Mouse (Mus musculus): ENCODE data around the gene Ccl17. TPM values are rescaled to one million over a fixed set of nuclear protein-coding genes. Genes with fewer than 3 reads are reported as not detected.
A peak's percentile ranks its signal among the peaks of the same experiment; 100 is the strongest.

Ccl17 gene
- polyA plus RNA-seq (2014; fragmentation: Nextera tagmentation; extraction: Ambion mirVana) = not detected in 2 replicates

DNA sequence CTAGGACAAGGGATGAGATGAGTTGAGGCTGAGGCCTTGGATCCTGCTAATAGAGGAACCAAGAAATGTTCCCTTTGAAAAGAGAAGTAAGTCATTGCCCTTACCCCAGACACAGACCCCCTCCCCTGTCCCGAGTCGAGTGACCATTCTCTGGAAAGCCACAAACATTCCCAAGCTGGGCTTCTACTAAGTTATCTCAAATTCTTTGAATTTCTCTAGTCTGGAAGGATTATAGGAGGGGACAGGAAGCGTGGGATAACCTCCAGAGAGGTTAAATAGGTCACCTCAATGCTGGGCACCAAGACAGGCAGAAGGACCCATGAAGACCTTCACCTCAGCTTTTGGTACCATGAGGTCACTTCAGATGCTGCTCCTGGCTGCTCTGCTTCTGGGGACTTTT is at the start of gene Ccl17:
TSS of gene Ccl17 (plus strand) at position 301 of the 400 bp plus-strand sequence.
- WGBS = 78% methylated on average over 3 of the region's 3 CpGs
- Histone ChIP-seq H3K27ac (ENCODE audit: low read depth, low read length) (no peak within 1 kb of the TSS), H3K4me2 (no peak within 1 kb of the TSS), H3K36me3 (ENCODE audit: control insufficient read depth, insufficient read depth, low read length) (no peaks in the 10 kb centered on the region), H3K4me3 (ENCODE audit: low read depth, low read length) (no peak within 1 kb of the TSS), H3K4me1 (ENCODE audit: control insufficient read depth, insufficient read depth, low read length) (peaks cover 2% of the 10 kb centered on the region), H3K27me3 (ENCODE audit: control insufficient read depth, insufficient read depth, low read length) (no peaks in the 10 kb centered on the region), H3K9ac (ENCODE audit: low read length) (no peak within 1 kb of the TSS), H3K9me3 (ENCODE audit: control insufficient read depth, low read length) (no peaks in the 10 kb centered on the region)
- DNase-seq (ENCODE audit: low spot score, missing footprints) (no peak), ATAC-seq (ENCODE audit: low FRiP score) (no peak)

DNA sequence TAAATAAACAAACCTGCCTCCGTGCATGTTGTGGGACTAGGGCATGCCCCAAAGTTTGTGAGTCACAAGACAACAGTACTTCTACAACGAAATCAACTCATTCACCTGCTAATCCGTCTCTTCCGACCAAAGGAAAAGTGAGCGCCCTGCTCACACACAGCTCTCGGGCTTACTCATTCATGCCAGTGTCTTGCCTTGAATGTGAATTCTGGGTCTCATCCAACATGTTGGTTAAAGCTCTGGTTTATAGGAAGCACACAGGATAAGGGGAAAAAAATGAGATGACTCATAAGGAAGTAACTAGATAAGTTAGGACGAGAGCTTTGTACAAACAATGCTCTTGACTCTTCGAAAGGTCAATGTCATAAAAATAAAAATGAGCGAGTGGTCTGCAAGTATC is 43.2 kb upstream of the Ccl17 start:
- no peaks in the 10 kb centered on the region for H3K9me3 ChIP-seq (ENCODE audit: control insufficient read depth, low read length)
- no peak for DNase-seq (ENCODE audit: low spot score, missing footprints)
- no peaks in the 10 kb centered on the region for H3K36me3 ChIP-seq (ENCODE audit: control insufficient read depth, insufficient read depth, low read length)
- H3K9ac ChIP-seq (ENCODE audit: low read length) = no peak overlapping the region
- H3K4me3 ChIP-seq (ENCODE audit: low read depth, low read length) = no peak overlapping the region
- H3K27me3 ChIP-seq (ENCODE audit: control insufficient read depth, insufficient read depth, low read length) = peaks cover 6% of the 10 kb centered on the region
- 87% methylated on average over 9 of the region's 9 CpGs for WGBS
- H3K4me2 ChIP-seq = no peak overlapping the region
- no peak overlapping the region for H3K27ac ChIP-seq (ENCODE audit: low read depth, low read length)
- ATAC-seq (ENCODE audit: low FRiP score) = no peak
- peaks cover 10% of the 10 kb centered on the region for H3K4me1 ChIP-seq (ENCODE audit: control insufficient read depth, insufficient read depth, low read length)

DNA sequence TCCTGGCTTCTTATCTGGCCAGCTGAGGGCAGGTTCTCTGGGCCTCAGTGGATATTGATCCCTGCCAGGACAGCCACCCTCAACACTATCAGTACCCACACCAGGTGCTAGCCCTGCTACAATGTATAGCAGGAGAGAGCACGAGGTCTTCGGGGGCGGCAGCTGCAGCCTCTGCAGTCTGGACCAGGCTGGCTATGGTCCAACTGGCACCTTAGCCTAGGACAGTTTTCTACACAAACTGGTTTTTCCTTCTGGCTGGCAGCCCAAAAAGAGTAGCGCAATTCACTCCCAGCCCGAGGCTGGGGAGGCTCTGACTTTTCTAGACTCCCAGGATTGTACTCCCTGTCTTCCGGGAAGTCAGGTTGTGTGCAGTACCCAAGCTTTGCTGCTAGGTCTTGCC is 39.3 kb upstream of the Ccl17 start:
- H3K27ac ChIP-seq (ENCODE audit: low read depth, low read length) = no peak overlapping the region
- no peaks in the 10 kb centered on the region for H3K9me3 ChIP-seq (ENCODE audit: control insufficient read depth, low read length)
- H3K4me2 ChIP-seq = no peak overlapping the region
- ATAC-seq (ENCODE audit: low FRiP score) = no peak
- no peaks in the 10 kb centered on the region for H3K36me3 ChIP-seq (ENCODE audit: control insufficient read depth, insufficient read depth, low read length)
- no peak overlapping the region for H3K4me3 ChIP-seq (ENCODE audit: low read depth, low read length)
- WGBS = 71% methylated on average over 6 of the region's 6 CpGs
- no peak for DNase-seq (ENCODE audit: low spot score, missing footprints)
- peaks cover 13% of the 10 kb centered on the region for H3K27me3 ChIP-seq (ENCODE audit: control insufficient read depth, insufficient read depth, low read length)
- H3K9ac ChIP-seq (ENCODE audit: low read length) = no peak overlapping the region
- H3K4me1 ChIP-seq (ENCODE audit: control insufficient read depth, insufficient read depth, low read length) = peaks cover 29% of the 10 kb centered on the region

DNA sequence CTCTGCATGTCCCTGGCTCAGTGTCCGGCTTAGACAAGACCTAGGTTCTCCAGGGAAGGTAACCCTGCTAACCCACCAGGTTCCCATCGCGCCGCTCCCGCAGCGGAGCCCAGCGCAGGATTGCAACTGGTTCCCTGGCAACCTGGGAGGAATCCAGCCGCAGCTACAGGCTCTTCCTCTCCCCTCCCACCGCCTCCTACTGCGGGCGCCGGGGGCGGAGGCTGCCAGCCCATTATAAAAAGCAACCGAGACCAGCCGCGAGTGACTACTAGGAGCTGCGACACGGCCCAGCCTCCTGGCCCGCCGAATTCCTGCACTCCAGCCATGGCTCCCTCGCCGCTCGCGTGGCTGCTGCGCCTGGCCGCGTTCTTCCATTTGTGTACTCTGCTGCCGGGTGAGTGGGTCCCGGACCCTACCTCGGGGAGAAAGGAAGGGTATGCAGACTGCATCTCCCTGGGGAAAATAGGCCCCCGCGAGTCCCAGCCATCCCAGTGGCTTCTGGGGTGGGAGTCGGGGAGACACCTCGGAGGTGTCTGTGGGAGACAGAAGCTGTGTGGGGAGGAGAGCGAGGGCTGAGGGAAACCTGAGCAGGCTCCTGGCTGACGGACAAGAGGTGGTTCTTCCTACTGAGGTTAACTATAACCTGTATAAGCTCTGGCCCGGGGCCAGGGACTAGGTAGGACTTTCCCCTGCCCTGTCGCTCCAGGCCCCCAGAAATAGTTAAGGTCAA is 38.1 kb upstream of the Ccl17 start, which contains the start of gene Cx3cl1:
TSS of gene Cx3cl1 (plus strand) at position 69 of the 730 bp plus-strand sequence.
- Histone ChIP-seq H3K27ac (ENCODE audit: low read depth, low read length) (no peak within 1 kb of the TSS), H3K9ac (ENCODE audit: low read length) (peak within 1 kb of the TSS; percentile 74), H3K27me3 (ENCODE audit: control insufficient read depth, insufficient read depth, low read length) (peaks cover 13% of the 10 kb centered on the region), H3K4me3 (ENCODE audit: low read depth, low read length) (peak within 1 kb of the TSS; percentile 57), H3K4me2 (peak within 1 kb of the TSS; percentile 88), H3K36me3 (ENCODE audit: control insufficient read depth, insufficient read depth, low read length) (no peaks in the 10 kb centered on the region), H3K4me1 (ENCODE audit: control insufficient read depth, insufficient read depth, low read length) (peaks cover 29% of the 10 kb centered on the region), H3K9me3 (ENCODE audit: control insufficient read depth, low read length) (no peaks in the 10 kb centered on the region)
- WGBS = under 1% methylated on average over 38 of the region's 38 CpGs
- peak; percentile 96 for DNase-seq (ENCODE audit: low spot score, missing footprints)
- ATAC-seq (ENCODE audit: low FRiP score) = peak; percentile 86

DNA sequence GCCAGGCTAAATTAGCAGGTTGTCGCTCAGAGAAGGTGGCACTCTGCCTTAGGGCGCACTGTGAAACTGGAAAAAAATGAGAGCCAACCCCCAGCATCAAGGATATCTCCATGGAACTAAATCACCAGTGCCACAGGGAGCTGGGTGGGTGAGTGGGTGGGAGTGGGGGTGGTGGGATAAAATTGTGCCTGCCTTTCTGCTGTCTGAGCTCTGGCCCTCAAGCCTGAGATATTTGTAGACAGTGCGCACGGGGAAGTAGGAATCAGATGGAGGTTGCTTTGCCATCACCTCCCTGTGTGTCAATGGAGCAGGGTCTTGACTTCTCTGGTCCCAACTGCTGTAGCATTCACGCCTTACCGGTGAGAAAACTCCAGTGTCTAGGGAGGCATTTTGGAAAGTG is 37.2 kb upstream of the Ccl17 start:
- Histone ChIP-seq H3K4me1 (ENCODE audit: control insufficient read depth, insufficient read depth, low read length) (peaks cover 29% of the 10 kb centered on the region), H3K27ac (ENCODE audit: low read depth, low read length) (no peak overlapping the region), H3K4me2 (peak overlapping the region; percentile 88), H3K27me3 (ENCODE audit: control insufficient read depth, insufficient read depth, low read length) (peaks cover 13% of the 10 kb centered on the region), H3K9me3 (ENCODE audit: control insufficient read depth, low read length) (no peaks in the 10 kb centered on the region), H3K4me3 (ENCODE audit: low read depth, low read length) (peak overlapping the region; percentile 57; the same call in 1 of the 2 replicates), H3K9ac (ENCODE audit: low read length) (no peak overlapping the region), H3K36me3 (ENCODE audit: control insufficient read depth, insufficient read depth, low read length) (no peaks in the 10 kb centered on the region)
- WGBS = 39% methylated on average over 6 of the region's 6 CpGs
- ATAC-seq (ENCODE audit: low FRiP score) (no peak), DNase-seq (ENCODE audit: low spot score, missing footprints) (no peak)

DNA sequence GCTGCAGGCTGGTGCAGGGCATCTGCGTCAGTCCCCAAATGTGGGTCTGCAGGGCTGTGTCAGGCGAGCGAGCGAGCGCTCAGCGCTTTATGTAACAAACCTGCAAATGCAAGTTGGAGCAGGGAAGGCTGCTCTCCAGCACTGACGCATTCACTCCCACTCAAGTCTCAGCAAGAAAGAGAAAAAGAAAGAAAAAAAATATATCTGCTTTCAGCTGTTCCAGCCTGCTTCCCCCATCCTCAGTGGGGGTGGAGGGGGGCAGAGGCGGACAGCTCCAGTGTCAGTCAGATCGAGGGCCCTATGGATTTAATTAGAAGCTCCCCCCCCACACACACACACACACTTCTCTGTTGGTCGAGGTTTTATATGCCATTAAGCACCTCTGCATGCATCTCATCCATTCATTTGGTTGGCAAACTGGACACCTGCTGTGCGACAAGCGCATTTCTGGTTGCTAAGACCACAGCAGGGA is 36.5 kb upstream of the Ccl17 start:
- H3K4me3 ChIP-seq (ENCODE audit: low read depth, low read length) = peak overlapping the region; percentile 8; the same call in 1 of the 2 replicates
- no peak for ATAC-seq (ENCODE audit: low FRiP score)
- peak overlapping the region; percentile 16 for H3K4me2 ChIP-seq
- H3K4me1 ChIP-seq (ENCODE audit: control insufficient read depth, insufficient read depth, low read length) = peaks cover 29% of the 10 kb centered on the region
- no peaks in the 10 kb centered on the region for H3K9me3 ChIP-seq (ENCODE audit: control insufficient read depth, low read length)
- H3K9ac ChIP-seq (ENCODE audit: low read length) = peak overlapping the region; percentile 20; the same call in 1 of the 2 replicates
- H3K27me3 ChIP-seq (ENCODE audit: control insufficient read depth, insufficient read depth, low read length) = peaks cover 13% of the 10 kb centered on the region
- no peak overlapping the region for H3K27ac ChIP-seq (ENCODE audit: low read depth, low read length)
- no peaks in the 10 kb centered on the region for H3K36me3 ChIP-seq (ENCODE audit: control insufficient read depth, insufficient read depth, low read length)
- peak; percentile 86 for DNase-seq (ENCODE audit: low spot score, missing footprints)
- WGBS = 13% methylated on average over 12 of the region's 12 CpGs

DNA sequence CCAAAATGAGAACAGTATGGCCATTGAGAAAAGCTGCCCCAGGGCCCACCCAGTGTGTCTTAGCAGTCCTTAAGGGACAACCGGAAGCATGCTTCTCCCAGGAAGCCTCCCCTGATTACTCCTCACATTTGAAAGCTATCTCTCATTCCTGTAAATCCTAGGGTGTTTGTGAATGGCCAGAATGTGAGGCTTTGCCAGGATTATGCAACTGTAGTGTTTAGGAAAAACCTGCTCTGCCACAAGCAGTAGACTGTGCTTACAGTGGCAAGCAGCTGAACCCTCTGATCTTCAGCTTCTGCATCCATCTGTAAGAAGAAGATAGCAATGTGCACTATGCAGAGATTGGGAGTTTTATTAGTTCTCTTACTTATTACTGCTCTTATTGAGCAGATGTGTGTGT is 35.7 kb upstream of the Ccl17 start:
- 79% methylated on average over 1 of the region's 1 CpGs for WGBS
- peaks cover 13% of the 10 kb centered on the region for H3K27me3 ChIP-seq (ENCODE audit: control insufficient read depth, insufficient read depth, low read length)
- peaks cover 29% of the 10 kb centered on the region for H3K4me1 ChIP-seq (ENCODE audit: control insufficient read depth, insufficient read depth, low read length)
- H3K9ac ChIP-seq (ENCODE audit: low read length) = no peak overlapping the region
- DNase-seq (ENCODE audit: low spot score, missing footprints) (no peak), ATAC-seq (ENCODE audit: low FRiP score) (no peak)
- no peak overlapping the region for H3K4me3 ChIP-seq (ENCODE audit: low read depth, low read length)
- no peak overlapping the region for H3K27ac ChIP-seq (ENCODE audit: low read depth, low read length)
- H3K4me2 ChIP-seq = no peak overlapping the region
- H3K9me3 ChIP-seq (ENCODE audit: control insufficient read depth, low read length) = no peaks in the 10 kb centered on the region
- no peaks in the 10 kb centered on the region for H3K36me3 ChIP-seq (ENCODE audit: control insufficient read depth, insufficient read depth, low read length)

DNA sequence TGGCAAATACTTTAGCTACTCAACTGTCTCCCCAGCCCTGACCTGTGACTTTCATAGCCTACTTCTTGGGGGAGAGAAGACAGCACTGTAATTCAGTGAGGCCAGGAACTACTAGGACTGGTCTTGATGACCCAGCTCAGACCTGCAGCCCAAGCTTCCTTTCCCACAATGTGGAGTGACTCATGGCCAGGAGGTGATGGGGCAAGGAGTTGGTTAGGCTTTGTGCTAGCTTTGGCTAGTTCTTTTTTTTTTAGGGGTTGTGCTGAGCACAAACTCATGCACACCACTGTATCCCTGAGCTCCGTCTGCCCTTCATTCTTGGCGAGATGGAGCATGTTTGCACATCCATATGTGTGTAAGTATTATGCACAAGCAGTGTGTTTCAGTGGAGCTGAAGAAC is 33.9 kb upstream of the Ccl17 start:
- Histone ChIP-seq H3K9ac (ENCODE audit: low read length) (no peak overlapping the region), H3K9me3 (ENCODE audit: control insufficient read depth, low read length) (no peaks in the 10 kb centered on the region), H3K36me3 (ENCODE audit: control insufficient read depth, insufficient read depth, low read length) (no peaks in the 10 kb centered on the region), H3K4me3 (ENCODE audit: low read depth, low read length) (no peak overlapping the region), H3K4me1 (ENCODE audit: control insufficient read depth, insufficient read depth, low read length) (peaks cover 25% of the 10 kb centered on the region), H3K27ac (ENCODE audit: low read depth, low read length) (no peak overlapping the region), H3K4me2 (no peak overlapping the region), H3K27me3 (ENCODE audit: control insufficient read depth, insufficient read depth, low read length) (peaks cover 7% of the 10 kb centered on the region)
- WGBS = 84% methylated on average over 2 of the region's 2 CpGs
- ATAC-seq (ENCODE audit: low FRiP score) = no peak
- no peak for DNase-seq (ENCODE audit: low spot score, missing footprints)

DNA sequence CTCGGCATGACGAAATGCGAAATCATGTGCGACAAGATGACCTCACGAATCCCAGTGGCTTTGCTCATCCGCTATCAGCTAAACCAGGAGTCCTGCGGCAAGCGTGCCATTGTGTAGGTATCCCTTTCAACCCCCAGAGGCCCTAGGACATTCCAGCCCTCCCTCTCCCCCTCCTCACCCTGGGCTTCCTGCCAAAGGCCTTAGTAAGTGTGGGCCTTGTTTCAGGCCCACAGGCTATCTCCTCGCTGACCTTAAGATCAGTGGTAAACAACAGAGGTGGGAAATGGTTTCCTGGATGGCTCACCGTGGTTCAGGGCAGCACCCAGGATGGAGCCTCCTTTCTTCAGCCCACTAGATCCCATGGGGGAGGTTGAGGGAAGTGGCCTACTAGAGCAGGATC is 32.2 kb upstream of the Ccl17 start:
- Histone ChIP-seq H3K9ac (ENCODE audit: low read length) (no peak overlapping the region), H3K9me3 (ENCODE audit: control insufficient read depth, low read length) (no peaks in the 10 kb centered on the region), H3K4me3 (ENCODE audit: low read depth, low read length) (no peak overlapping the region), H3K27me3 (ENCODE audit: control insufficient read depth, insufficient read depth, low read length) (peaks cover under 1% of the 10 kb centered on the region; the same call in 1 of the 2 replicates), H3K27ac (ENCODE audit: low read depth, low read length) (no peak overlapping the region), H3K36me3 (ENCODE audit: control insufficient read depth, insufficient read depth, low read length) (no peaks in the 10 kb centered on the region), H3K4me1 (ENCODE audit: control insufficient read depth, insufficient read depth, low read length) (peaks cover 16% of the 10 kb centered on the region), H3K4me2 (no peak overlapping the region)
- 80% methylated on average over 10 of the region's 10 CpGs for whole genome bisulfite sequencing
- DNase-seq (ENCODE audit: low spot score, missing footprints) (no peak), ATAC-seq (ENCODE audit: low FRiP score) (no peak)

Data from midbrain, embryonic 11.5 days (tissue).